Mouse (Mus musculus) layer of hippocampus, adult 8-10 months (tissue): ENCODE data around the gene Nrk. TPM values are rescaled to one million over a fixed set of nuclear protein-coding genes. Genes with fewer than 3 reads are reported as not detected.

Source experiments
- DNase-seq, 2 experiments: peaks; one replicate each; pipeline ENCODE4 v3.0.0; 2022; ENCODE audit warnings: low spot score in 2 of 2
- total RNA-seq, 4 experiments: library from RNA; stranded (reverse); gene quantifications; 2 replicates each; pipeline ENCODE4 v1.2.4; 2022

Nrk gene
- total RNA-seq, result under 1 TPM in 3 of 4 experiments, not detected in 1; 0.04 to 0.18 (median 0.06) TPM

DNA sequence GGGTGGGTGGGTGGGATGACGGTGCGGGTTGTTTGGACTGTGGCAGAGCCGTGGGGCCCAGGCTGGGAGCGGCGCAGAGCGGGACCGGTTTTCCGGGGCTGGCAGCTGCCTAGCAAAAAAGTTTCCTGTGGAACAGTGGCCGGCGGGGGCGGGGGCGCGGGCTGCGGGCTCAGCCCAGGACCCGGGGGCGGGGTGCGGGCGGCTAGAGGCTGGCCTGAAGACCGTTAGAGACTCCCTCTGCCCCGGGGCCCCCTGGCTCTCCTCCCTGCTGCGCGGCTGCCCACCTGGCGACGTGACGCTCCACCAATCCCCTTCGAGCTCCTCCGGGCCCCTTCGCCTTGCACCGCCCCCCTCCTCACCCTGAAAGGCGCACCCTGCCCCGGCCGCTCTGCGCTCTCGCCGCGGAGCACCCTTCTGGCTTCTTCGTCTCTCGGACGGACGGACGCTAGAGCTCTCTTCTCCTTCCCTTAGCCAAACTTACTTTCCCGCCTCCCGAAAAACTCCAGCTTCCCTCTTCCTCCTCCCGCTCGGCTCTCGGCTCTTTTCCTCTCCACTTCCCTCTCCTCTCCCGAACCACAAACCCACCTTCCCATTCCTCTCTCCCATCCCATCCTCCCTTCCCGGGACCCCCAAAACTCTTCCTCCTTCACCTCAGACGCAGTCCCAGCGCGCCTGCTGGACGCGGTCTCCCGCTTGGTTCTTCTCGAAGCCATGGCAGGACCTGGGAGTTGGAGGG is at the start of gene Nrk:
Nrk (plus strand) TSS at position 390 of the 736 bp plus-strand sequence.
- no peak for DNase-seq

DNA sequence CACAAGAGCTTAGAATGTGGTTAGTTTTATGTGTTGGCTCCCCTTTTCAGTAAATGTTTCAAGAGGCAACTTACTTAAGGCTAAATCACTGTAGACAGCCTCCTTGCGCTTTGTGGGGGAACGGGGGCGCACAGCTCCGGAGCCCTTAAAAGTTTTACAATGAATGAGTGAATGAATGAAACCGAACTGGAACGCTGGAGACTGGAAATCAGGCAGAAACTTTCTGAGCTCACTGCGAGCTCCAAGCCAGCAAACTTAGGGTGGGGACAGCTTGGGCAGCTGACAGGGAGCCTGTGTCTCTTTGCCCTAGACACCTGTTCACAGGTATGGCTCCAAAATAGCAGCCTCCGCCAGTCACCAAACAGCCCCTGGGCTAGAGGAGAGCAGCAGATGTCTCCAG is 864 bp upstream of the Nrk start:
- no peak for DNase-seq

DNA sequence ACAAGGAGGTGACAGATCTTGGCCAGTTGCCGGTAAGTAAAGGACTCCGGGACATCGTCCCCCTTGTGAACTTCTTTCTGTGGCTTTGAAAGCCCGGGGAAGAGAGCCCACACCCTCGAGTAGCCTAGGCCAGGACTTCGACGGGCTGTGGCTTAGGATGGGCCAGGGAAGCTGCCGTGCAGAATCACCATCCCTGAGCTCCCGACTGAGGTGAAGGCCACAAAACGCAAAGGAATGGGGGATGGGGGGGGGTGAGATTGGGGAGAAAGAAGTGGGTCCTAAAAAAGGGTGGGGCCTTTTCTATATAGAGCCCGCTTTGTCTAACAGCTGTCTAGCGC is 516 bp downstream of the Nrk start:
- no peak for DNase-seq

DNA sequence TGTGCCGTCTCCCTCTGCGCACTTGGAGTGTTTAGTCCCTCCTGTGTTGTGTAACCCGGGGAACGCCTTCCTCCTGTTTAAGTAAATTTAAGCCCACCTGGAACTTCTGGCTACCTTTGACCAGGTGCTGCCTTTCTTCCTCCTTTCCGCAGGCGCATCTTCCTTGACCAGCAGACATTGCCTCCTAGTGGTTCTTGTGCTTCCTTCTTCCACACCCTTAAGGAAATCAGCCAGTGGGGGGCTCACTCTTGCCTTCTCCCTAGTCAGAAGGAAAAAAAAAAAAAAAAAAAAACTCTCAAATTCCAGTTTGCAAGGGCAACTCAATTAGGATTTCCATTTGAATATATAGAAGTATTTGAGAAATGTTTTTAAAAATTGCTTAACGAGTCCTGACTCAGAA is 4.8 kb downstream of the Nrk start:
- no peak for DNase-seq

DNA sequence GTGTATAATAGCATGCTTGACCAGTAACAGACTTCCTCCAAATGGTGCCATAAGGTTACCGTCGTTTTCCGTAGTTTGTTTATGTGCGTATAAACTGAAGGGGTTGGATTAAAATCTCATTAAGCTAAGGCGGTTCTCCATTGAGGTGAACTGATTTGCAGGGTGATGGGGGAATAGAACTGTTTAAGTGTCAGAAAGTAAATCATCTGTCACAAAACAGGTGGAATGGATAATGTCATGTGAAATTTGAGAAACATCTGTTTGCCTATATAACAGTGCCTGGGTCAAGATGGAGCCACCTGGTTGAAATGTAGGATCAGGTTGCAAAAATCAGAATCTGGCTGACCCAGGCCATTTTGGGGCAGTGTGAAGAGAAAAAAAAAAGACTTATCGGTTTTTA is 29.7 kb downstream of the Nrk start:
- DNase-seq, result no peak

DNA sequence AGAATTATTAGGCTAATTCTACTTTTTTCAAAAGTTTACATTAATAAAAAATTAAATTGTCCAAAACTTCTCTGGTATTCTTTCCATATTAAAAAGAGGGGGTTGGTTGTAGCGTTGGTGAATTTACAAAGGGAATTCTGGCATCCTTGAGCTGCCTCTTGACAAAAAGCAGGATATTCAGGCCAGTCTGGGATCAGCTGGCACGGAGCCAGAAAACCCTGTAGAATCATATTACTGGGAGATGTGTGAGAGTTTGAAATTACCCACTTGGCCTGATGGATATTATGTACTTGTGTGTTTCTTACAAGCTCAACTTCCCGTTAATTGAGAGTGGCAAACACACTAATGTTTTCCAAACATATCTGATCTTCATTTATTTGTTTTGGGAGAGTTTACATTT is 46.5 kb downstream of the Nrk start:
- DNase-seq, result no peak

DNA sequence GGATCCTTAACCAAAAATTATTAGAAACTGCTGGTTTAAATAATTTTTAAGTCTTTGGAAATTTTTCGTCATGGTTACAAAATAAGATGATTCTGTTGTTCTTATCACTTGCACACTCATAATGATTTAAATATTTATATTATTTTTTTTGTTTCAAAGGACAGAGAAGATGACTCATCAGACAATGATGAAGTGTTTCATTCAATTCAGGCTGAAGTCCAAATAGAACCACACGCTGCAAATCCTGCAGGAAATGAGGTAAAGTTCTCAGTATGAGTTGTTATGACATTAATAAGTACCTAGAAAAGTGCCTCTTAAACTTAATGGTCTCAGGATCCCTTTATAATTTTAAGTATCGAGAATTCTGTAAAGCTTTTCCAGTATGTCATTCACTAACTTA is 64.3 kb downstream of the Nrk start:
- DNase-seq, result no peak

DNA sequence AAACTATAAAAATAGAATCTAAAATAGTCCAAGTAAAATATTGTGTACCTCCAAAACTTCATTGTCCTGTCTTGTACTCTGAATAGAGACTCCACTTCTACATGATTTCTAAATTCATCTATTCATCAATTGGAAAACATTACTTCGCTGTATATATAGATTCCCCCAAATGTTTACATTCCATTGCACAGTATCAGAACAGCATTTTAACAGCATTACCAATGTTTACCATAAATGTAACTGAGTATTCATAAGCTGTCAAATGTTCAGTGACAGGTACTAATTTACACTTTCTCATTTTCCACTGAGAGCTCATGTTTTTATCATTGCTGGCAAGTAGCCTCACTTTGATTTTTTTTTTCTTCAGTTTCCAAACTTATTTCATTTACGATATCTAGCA is 65.0 kb downstream of the Nrk start:
- no peak for DNase-seq

DNA sequence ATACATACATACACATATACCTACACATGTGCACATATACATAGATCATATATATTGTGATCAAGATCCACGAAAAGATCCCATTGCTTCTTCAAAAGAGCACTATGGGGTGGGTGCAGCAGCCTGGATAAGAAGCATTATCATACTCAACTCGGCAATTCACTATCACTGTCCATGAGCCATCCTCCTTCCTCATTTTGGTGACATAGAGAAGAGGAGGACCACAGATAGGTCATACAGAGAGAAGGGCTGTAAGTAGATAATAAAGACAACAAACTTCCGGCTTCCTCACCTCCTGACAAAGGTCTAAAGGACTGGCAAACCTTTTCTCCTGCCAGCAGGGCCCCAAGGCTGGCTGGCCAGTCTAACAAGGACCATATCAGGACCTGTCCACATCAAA is 100.3 kb downstream of the Nrk start:
- no peak for DNase-seq

DNA sequence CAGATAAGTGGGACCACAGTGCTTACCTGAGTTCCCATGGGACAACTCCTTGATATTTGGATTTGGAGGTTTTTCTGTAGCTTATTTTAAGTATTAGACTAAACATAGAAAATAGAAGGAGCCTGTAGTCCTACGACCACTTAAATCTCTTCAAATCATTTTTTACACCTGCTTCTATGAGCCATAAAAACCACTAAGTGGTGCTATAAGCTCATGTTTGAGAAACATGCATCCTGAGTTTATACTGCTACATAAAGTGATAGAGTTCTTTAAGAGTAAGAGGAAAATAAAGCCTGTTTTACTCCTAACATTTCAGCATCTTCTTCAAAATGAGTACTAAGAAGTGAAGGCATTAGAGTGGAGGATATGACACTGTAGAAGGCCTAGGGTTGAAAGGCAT is 102.3 kb downstream of the Nrk start:
- DNase-seq, result no peak

DNA sequence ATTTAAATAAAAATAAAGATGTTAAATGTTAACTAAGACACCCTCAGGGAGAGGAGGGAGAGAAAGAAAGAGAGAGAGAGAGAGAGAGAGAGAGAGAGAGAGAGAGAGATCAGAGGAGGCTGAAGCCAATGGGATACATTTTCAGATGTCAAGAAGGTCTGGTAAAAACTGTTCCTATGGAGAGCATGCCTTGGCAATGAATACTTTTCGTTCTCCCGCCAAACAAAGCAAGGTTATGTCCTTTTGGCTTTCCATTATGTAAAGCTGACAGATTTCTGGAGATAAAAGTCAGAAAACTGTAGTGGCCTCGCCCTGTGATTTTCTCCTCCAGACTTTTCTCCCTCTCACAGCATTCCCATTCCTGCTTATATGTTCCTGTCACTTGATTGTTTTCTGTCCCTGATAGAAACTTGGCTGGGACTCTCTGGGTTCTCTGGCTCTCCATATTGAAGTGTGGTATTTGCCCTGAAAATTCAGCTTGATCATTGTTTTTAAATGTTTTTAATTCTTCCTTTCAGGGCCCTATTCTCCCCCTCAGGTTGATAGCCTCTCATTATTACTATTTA is 112.4 kb downstream of the Nrk start:
- no peak for DNase-seq

DNA sequence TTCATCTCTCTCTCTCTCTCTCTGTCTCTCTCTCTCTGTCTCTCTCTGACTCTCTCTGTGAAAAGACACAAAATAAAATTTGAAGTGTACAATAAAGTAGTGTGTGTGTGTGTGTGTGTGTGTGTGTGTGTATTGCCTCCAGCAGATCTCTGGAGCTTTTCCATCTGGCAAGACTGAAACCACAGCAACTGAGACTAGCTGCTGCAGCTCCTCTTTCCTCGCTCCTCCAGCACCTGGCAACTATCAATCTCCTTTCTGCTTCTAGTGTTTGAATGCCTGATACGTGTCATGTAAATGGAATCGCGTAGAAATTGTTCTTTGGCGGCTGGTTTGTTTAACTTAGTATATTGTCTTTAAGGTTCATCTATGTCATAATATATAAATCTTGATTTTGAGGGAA is 113.1 kb downstream of the Nrk start:
- DNase-seq, result no peak

DNA sequence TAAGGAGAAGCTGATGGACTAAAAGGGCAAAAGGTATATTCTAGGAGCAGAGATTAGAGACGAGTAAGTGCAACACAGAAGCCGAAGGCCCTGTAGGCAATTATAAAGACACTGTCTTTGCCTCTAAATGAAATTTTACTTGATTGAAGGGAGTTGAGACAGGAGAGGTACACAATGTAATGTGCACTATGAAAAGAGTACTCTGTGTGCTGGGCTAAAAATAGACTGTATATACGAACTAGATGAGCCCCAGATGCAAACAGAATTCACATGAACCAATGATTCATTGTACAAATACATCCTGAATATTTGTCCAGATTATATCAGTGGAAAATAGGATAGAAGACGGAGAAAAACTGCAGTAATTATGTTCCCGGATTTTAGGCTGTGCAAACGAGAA is 113.7 kb downstream of the Nrk start:
- no peak for DNase-seq

DNA sequence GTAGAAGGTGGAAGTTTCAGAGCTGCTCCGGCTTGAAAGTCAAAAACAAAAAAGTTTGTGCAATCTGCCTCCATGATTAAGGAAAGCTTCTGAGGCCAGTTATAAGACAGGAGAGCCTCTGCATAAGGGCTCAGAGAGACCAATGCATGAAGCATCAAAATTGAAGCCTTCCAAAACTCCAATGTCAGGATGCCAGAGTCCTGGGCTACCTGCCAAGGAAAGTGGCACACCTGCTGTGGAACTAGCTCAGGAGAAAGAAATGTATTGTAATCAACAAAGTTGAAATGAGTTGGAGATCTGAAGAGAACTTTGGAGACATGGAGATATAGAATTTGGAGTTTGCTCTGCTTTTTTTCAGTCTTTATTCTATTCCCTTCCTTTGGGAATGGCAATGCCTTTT is 123.4 kb downstream of the Nrk start:
- no peak for DNase-seq

DNA sequence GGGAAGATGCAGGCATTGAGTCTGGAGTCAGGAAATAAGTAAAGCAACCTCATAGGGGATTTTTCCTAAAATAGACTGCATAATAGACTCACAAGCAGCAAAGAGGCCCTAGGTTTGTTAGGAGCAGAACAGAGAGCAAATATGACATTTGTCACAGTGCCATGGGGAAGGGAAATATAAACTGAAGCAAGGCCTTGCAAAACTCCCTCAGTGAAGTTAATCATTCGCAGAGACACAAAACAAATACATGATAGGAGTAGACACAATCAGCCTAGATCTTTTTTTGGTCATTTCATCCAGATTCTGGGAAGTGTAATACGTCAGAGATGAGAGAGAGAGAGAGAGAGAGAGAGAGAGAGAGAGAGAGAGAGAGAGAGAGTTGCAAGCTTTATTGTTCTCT is 125.1 kb downstream of the Nrk start:
- no peak for DNase-seq

DNA sequence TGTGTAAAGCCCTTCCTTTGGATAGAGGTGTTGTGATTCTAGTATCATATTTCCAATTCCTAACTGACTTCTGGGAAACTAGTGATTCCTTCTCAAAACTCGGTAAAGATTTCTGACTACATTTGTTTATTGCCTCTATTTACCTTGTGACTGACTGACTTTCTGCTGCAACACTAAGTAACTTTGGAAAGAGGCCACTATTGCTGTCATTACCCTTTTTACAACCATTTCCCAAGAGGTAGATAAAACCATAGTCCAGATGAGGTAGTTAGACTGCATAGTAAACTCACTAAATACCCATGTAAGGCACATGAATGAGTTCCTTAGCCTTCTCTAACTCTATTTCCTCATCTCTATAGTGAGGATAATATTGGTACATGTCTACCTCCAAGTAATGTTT is 126.9 kb downstream of the Nrk start:
- no peak for DNase-seq

DNA sequence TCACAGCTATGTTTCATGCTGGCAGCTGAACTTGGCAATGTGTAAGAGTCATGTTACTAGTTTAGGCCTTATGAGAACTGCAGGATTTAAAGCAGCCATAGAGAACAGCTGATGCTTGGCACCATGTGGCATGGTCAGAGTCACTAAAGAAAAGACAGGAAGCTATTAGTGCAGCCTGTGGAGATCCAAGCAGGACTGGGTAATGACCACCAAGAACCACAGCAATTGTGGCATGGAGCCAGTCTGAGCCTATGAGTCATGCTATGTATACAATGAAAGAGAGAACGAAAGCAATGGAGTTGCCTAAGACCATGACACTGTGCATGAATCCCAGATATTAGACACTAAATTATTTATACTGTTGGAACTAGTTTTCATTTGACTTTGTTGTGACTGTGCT is 137.7 kb downstream of the Nrk start:
- no peak for DNase-seq

DNA sequence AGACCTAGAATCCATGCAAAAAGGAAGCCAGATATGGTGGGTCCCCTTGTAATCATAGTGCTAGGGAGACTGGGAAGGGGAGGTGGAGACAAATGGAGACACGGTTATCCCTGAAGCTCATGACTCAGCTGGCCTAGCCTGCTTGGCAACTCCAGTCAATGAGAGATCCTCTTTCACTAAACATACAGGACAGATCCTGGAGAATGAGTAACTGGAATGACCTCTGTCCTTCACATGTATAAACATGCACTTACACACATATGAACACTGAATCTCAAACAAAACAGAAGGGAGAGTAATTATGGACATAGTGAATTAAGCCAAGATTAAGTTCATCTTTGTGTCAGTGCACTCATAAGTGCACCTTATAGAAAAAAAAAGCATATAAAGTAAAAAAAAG is 138.9 kb downstream of the Nrk start:
- DNase-seq, result no peak

Other genes starting within 250 kb of the Nrk start
- gene Serpina7, start 170.8 kb downstream of the Nrk start, total RNA-seq, result not detected
- not detected for gene 4930513O06Rik, start 171.8 kb downstream of the Nrk start, total RNA-seq